Mouse (Mus musculus) CH12.LX (cell line): Measurements from ENCODE around the gene Nans. TPM values are rescaled to one million over a fixed set of nuclear protein-coding genes. Genes with fewer than 3 reads are reported as not detected.

Experiments
- DNase-seq: peaks from one replicate; pipeline ENCODE4 v3.0.0-alpha.2; 2013; ENCODE audit errors: extremely low read depth
- H3K27ac ChIP-seq: 2 replicates; pipeline ENCODE4 v1.5.1; 2012; ENCODE audit warnings: low read depth, mild to moderate bottlenecking, control low read depth, moderate library complexity; ENCODE audit not compliant: insufficient read depth
- H3K27me3 ChIP-seq: replicated peaks from 2 replicates; pipeline ENCODE3; 2012; ENCODE audit warnings: inconsistent platforms
- H3K36me3 ChIP-seq, 2 experiments: replicated peaks in 1 of 2; 2 replicates each; pipeline versions ENCODE3 to v1.6.1; 2012; ENCODE audit warnings: inconsistent platforms in 1 of 2, low read length in 1 of 2, mild to moderate bottlenecking in 1 of 2, mixed read lengths in 1 of 2, moderate library complexity in 1 of 2; ENCODE audit not compliant: control insufficient read depth in 1 of 2, insufficient read depth in 1 of 2
- H3K4me1 ChIP-seq, 2 experiments: 2 replicates each; pipeline ENCODE4 v1.6.1; 2012; ENCODE audit warnings: inconsistent platforms in 1 of 2, moderate library complexity in 1 of 2; ENCODE audit not compliant: insufficient read depth in 2 of 2, control insufficient read depth in 1 of 2
- H3K4me2 ChIP-seq: 2 replicates; pipeline ENCODE4 v1.6.1; 2012; ENCODE audit warnings: low read depth, mild to moderate bottlenecking, control low read depth; ENCODE audit not compliant: poor library complexity, insufficient read depth, severe bottlenecking
- H3K4me3 ChIP-seq, 3 experiments: fragments of 150-350 bp in 1 of 3; sonication (generic) in 1 of 3; replicated peaks in 1 of 3; 2 replicates each; pipeline versions ENCODE3 to v1.5.1; 2011 to 2012; ENCODE audit warnings: low read depth in 2 of 3, low read length in 2 of 3, mild to moderate bottlenecking in 2 of 3, moderate library complexity in 2 of 3, control low read depth in 1 of 3, improper control_type of control experiment in 1 of 3, inconsistent platforms in 1 of 3, mixed read lengths in 1 of 3; ENCODE audit not compliant: poor library complexity in 1 of 3
- H3K79me2 ChIP-seq: replicated peaks from 2 replicates; pipeline ENCODE4 v1.6.1; 2012; ENCODE audit warnings: mild to moderate bottlenecking, moderate library complexity; ENCODE audit not compliant: control insufficient read depth, poor library complexity, insufficient read depth, severe bottlenecking; ENCODE audit errors: extremely low read depth
- H3K9ac ChIP-seq: 2 replicates; pipeline ENCODE4 v1.6.1; 2012; ENCODE audit warnings: low read depth, mild to moderate bottlenecking, control low read depth, moderate library complexity; ENCODE audit not compliant: insufficient read depth
- H3K9me3 ChIP-seq: replicated peaks from 2 replicates; pipeline ENCODE3; 2012; ENCODE audit warnings: low read length, inconsistent platforms, mixed read lengths
- CHD1 ChIP-seq: IDR thresholded peaks from 2 replicates; pipeline ENCODE4 v1.6.1; 2012; ENCODE audit warnings: low read depth, low read length, improper control_type of control experiment, inconsistent platforms
- CHD2 ChIP-seq: IDR thresholded peaks from 2 replicates; pipeline ENCODE4 v1.6.1; 2011; ENCODE audit warnings: low read length, improper control_type of control experiment
- CTCF ChIP-seq, 2 experiments: IDR thresholded peaks in 1 of 2; conservative IDR thresholded peaks in 1 of 2; 2 replicates each; pipeline ENCODE4 v1.5.1; 2011 to 2012; ENCODE audit warnings: low read depth in 2 of 2, low read length in 2 of 2, improper control_type of control experiment in 1 of 2, inconsistent platforms in 1 of 2, mild to moderate bottlenecking in 1 of 2, moderate library complexity in 1 of 2
- E2F4 ChIP-seq: IDR thresholded peaks from 2 replicates; pipeline ENCODE4 v1.6.1; 2011; ENCODE audit warnings: low read depth, low read length, improper control_type of control experiment; ENCODE audit not compliant: insufficient replicate concordance
- ELF1 ChIP-seq: IDR thresholded peaks from 2 replicates; pipeline ENCODE4 v1.6.1; 2014; ENCODE audit warnings: low read depth, mild to moderate bottlenecking, inconsistent platforms, low read length, improper control_type of control experiment
- EP300 ChIP-seq: IDR thresholded peaks from 2 replicates; pipeline ENCODE4 v1.6.1; 2011; ENCODE audit warnings: low read length, improper control_type of control experiment
- GABPA ChIP-seq: IDR thresholded peaks from 2 replicates; pipeline ENCODE4 v1.6.1; 2012; ENCODE audit warnings: low read depth, low read length, improper control_type of control experiment, inconsistent platforms; ENCODE audit not compliant: insufficient replicate concordance
- HCFC1 ChIP-seq: IDR thresholded peaks from 2 replicates; pipeline ENCODE4 v1.6.1; 2012; ENCODE audit warnings: low read depth, mild to moderate bottlenecking, inconsistent platforms, low read length, improper control_type of control experiment
- MAFK ChIP-seq: IDR thresholded peaks from 2 replicates; pipeline ENCODE4 v1.6.1; 2011; ENCODE audit warnings: low read length, improper control_type of control experiment; ENCODE audit not compliant: insufficient replicate concordance
- MAZ ChIP-seq: IDR thresholded peaks from 2 replicates; pipeline ENCODE4 v1.6.1; 2012; ENCODE audit warnings: low read depth, mild to moderate bottlenecking, inconsistent platforms, low read length, improper control_type of control experiment, moderate library complexity
- MEF2A ChIP-seq: IDR thresholded peaks from 2 replicates; pipeline ENCODE4 v1.6.1; 2014; ENCODE audit warnings: low read depth, mild to moderate bottlenecking, inconsistent platforms, low read length, improper control_type of control experiment, borderline replicate concordance
- MYC ChIP-seq: IDR thresholded peaks from 2 replicates; pipeline ENCODE4 v1.6.1; 2011; ENCODE audit warnings: low read depth, mild to moderate bottlenecking, improper control_type of control experiment, low read length
- NELFE ChIP-seq: IDR thresholded peaks from 2 replicates; pipeline ENCODE4 v1.6.1; 2011; ENCODE audit warnings: low read depth, low read length, improper control_type of control experiment
- PAX5 ChIP-seq: IDR thresholded peaks from 2 replicates; pipeline ENCODE4 v1.6.1; 2012; ENCODE audit warnings: low read length, inconsistent platforms, mixed read lengths
- POLR2AphosphoS2 ChIP-seq: IDR thresholded peaks from 2 replicates; pipeline ENCODE4 v1.6.1; 2011; ENCODE audit warnings: low read depth, low read length, improper control_type of control experiment
- RCOR1 ChIP-seq: conservative IDR thresholded peaks from 2 replicates; pipeline ENCODE4 v1.6.1; 2012; ENCODE audit warnings: low read depth, mild to moderate bottlenecking, inconsistent platforms, low read length, improper control_type of control experiment
- SMC3 ChIP-seq: IDR thresholded peaks from 2 replicates; pipeline ENCODE4 v1.6.1; 2011; ENCODE audit warnings: low read depth, low read length, improper control_type of control experiment
- USF1 ChIP-seq: IDR thresholded peaks from 2 replicates; pipeline ENCODE4 v1.6.1; 2014; ENCODE audit warnings: low read depth, mild to moderate bottlenecking, inconsistent platforms, low read length, improper control_type of control experiment
- USF2 ChIP-seq: conservative IDR thresholded peaks from 2 replicates; pipeline ENCODE4 v1.6.1; 2011; ENCODE audit warnings: low read depth, low read length, improper control_type of control experiment
- ZC3H11A ChIP-seq: IDR thresholded peaks from 2 replicates; pipeline ENCODE4 v1.6.1; 2012; ENCODE audit warnings: low read depth, mild to moderate bottlenecking, inconsistent platforms, low read length, improper control_type of control experiment
- ZMIZ1 ChIP-seq: IDR thresholded peaks from 2 replicates; pipeline ENCODE4 v1.6.1; 2012; ENCODE audit warnings: low read depth, mild to moderate bottlenecking, inconsistent platforms, low read length, improper control_type of control experiment
- dilution Hi-C: fragments of 300-500 bp; cut with MboI; formaldehyde crosslinking; loops from 2 replicates; pipeline ENCODE4 v1.14.3; 2020; ENCODE audit warnings: low sequenced_read_pairs; ENCODE audit not compliant: extremely low pct_unique_long_range_greater_than_20kb, extremely low pct_ligation_motif_present
- in situ Hi-C: fragments of 300-500 bp; cut with MboI; formaldehyde crosslinking; loops from 3 replicates; pipeline ENCODE4 v1.14.3; 2019; ENCODE audit warnings: low sequenced_read_pairs, low pct_ligation_motif_present, low pct_unique_long_range_greater_than_20kb, mixed read lengths
- polyA plus RNA-seq: library from polyadenylated mRNA; unstranded; fragments of >175 nt; gene quantifications from 2 replicates; pipeline ENCODE4 v1.2.1, GENCODE M21; 2012; ENCODE audit warnings: low read depth; ENCODE audit not compliant: insufficient read length
- total RNA-seq, 2 experiments: library from RNA; depleted of rRNA; stranded (reverse); fragments of 300-350 nt in 1 of 2; fragments of >200 nt in 1 of 2; gene quantifications; 2 replicates each; pipeline ENCODE4 v1.2.3; 2012 to 2014

Gene Nans
- total and polyA plus RNA-seq, 3 experiments: 103 to 150 (median 127) TPM

DNA sequence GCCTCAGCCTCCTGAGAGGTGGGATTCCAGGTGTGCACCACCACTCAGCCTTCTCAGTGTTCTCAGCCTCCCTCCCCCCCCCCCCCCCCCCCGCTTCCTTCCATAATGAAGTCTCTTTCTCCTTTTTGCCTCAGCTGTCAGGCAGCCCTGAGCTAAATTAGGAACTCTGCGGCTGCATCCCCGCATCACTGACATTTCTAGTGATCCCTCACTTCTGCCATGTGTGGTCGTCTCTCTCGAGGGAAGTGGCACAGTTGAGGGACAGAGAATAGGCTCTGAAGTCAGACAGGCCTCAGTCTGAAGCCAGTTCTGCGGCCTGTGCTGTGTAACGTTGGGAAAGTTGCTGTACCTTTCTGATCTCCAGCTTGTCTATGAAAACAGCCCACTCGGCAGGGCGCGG is 60.9 kb downstream of the Nans start:
- TF ChIP-seq MEF2A: peak; percentile 19; the same call in 1 of the 2 replicates
- no peak for TF ChIP-seq PAX5
- Histone ChIP-seq H3K79me2 (peaks cover 8% of the 10 kb centered on the region), H3K9ac (no peak overlapping the region), H3K36me3 (peaks cover 62 to 78% of the 10 kb centered on the region in 2 experiments), H3K27ac (no peak overlapping the region), H3K27me3 (no peaks in the 10 kb centered on the region), H3K9me3 (no peaks in the 10 kb centered on the region), H3K4me3 (no peak overlapping the region), H3K4me1 (peaks cover 42 to 97% of the 10 kb centered on the region in 2 experiments), H3K4me2 (no peak overlapping the region)
- in situ Hi-C loops: loop anchor here (5.0 kb wide), 1 partner anchor 37 kb away; no protein-coding TSS in a partner anchor
- no peak for DNase-seq
- dilution Hi-C loops: no loop called here

DNA sequence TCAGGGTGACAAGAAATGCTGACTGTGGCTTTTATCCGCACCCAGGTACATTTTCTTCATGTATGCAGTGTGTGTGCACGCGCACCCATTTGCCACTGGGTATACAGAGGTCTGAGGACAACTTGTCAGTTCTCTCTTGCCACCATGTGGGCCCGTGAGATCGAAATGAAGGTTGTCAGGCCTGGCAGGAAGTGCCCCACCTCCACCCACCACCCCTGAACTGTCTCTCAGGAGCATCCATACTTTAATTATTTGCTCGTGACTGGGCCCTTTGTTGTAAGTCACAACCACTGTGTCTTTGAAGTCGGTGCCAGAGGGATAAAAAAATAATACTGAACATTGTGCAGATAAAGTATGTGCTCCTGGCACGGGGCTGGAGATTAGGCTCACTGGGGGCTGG is 61.4 kb downstream of the Nans start:
- no peak for DNase-seq
- Histone ChIP-seq H3K4me2 (no peak overlapping the region), H3K4me1 (peaks cover 45 to 97% of the 10 kb centered on the region in 2 experiments), H3K27ac (no peak overlapping the region), H3K9me3 (no peaks in the 10 kb centered on the region), H3K36me3 (peaks cover 59 to 78% of the 10 kb centered on the region in 2 experiments), H3K9ac (no peak overlapping the region), H3K4me3 (no peak overlapping the region), H3K27me3 (no peaks in the 10 kb centered on the region), H3K79me2 (peaks cover 8% of the 10 kb centered on the region)
- in situ Hi-C loops: no loop called here
- TF ChIP-seq ZC3H11A (no peak), EP300 (no peak), MAZ (no peak), CHD1 (no peak), CTCF (conservative IDR thresholded peaks at IDR 0.05 in 1 of 2, IDR thresholded peaks at IDR 0.05 in 1 of 2; ENCODE audit: low read depth in 2 of 2, low read length in 2 of 2) (no peak), MYC (no peak), MAFK (no peak), E2F4 (no peak), ELF1 (no peak), USF1 (no peak), USF2 (no peak), SMC3 (no peak), HCFC1 (no peak), GABPA (no peak), ZMIZ1 (no peak), PAX5 (no peak), RCOR1 (no peak), NELFE (no peak), CHD2 (no peak), POLR2AphosphoS2 (no peak)
- dilution Hi-C loops: no loop called here

Other genes starting within 250 kb of the Nans start
- not detected in 2 replicates for gene Foxe1, start 145.6 kb upstream of the Nans start, total RNA-seq (2012; rRNA removed)
- gene Foxe1, start 145.6 kb upstream of the Nans start, total RNA-seq (2014; rRNA removed): not detected in 2 replicates
- gene Foxe1, start 145.6 kb upstream of the Nans start, polyA plus RNA-seq: not detected in 2 replicates
- gene Trmo, start 99.8 kb upstream of the Nans start, total RNA-seq (2012; rRNA removed): 17.5 and 18.8 TPM in 2 replicates
- gene Trmo, start 99.8 kb upstream of the Nans start, total RNA-seq (2014; rRNA removed): 24.1 and 27.0 TPM in 2 replicates
- gene Trmo, start 99.8 kb upstream of the Nans start, polyA plus RNA-seq: 10.9 and 15.4 TPM in 2 replicates
- 0.04 TPM in 1 of 2 replicates, not detected in the other for gene Hemgn, start 75.7 kb upstream of the Nans start, total RNA-seq (2012; rRNA removed)
- gene Hemgn, start 75.7 kb upstream of the Nans start, total RNA-seq (2014; rRNA removed): 0.09 TPM in 1 of 2 replicates, not detected in the other
- 0.11 TPM in 1 of 2 replicates, not detected in the other for gene Hemgn, start 75.7 kb upstream of the Nans start, polyA plus RNA-seq
- gene Anp32b, start 38.3 kb upstream of the Nans start, total RNA-seq (2012; rRNA removed): 37.5 and 45.2 TPM in 2 replicates
- 22.9 and 29.4 TPM in 2 replicates for gene Anp32b, start 38.3 kb upstream of the Nans start, total RNA-seq (2014; rRNA removed)
- 864 and 1,039 TPM in 2 replicates for gene Anp32b, start 38.3 kb upstream of the Nans start, polyA plus RNA-seq
- gene Trim14, start 46.9 kb downstream of the Nans start, total RNA-seq (2012; rRNA removed): 24.4 and 26.5 TPM in 2 replicates
- 11.6 and 13.8 TPM in 2 replicates for gene Trim14, start 46.9 kb downstream of the Nans start, total RNA-seq (2014; rRNA removed)
- gene Trim14, start 46.9 kb downstream of the Nans start, polyA plus RNA-seq: 26.0 and 35.4 TPM in 2 replicates
- gene Coro2a, start 113.0 kb downstream of the Nans start, total RNA-seq (2012; rRNA removed): 71.4 and 129 TPM in 2 replicates
- 23.3 and 24.6 TPM in 2 replicates for gene Coro2a, start 113.0 kb downstream of the Nans start, total RNA-seq (2014; rRNA removed)
- gene Coro2a, start 113.0 kb downstream of the Nans start, polyA plus RNA-seq: 152 and 223 TPM in 2 replicates
- 0.59 and 1.1 TPM in 2 replicates for gene Tbc1d2, start 161.0 kb downstream of the Nans start, total RNA-seq (2012; rRNA removed)
- gene Tbc1d2, start 161.0 kb downstream of the Nans start, total RNA-seq (2014; rRNA removed): 0.12 TPM in 2 replicates
- 0.27 and 0.29 TPM in 2 replicates for gene Tbc1d2, start 161.0 kb downstream of the Nans start, polyA plus RNA-seq